Mouse (Mus musculus) embryonic facial prominence, embryonic 14.5 days (tissue): ENCODE data around the gene Tecta. TPM values are rescaled to one million over a fixed set of nuclear protein-coding genes. Genes with fewer than 3 reads are reported as not detected.

Experiments
- ATAC-seq: fragments of 200-750 bp; cut with Nextera tagmentation; 2 replicates; pipeline ENCODE4 v1.8.0; 2017; ENCODE audit warnings: low read depth, moderate number of reproducible peaks, moderate TSS enrichment
- DNase-seq: peaks from one replicate; pipeline ENCODE4 v3.0.0-alpha.2; 2015; ENCODE audit warnings: low spot score
- H3K27ac ChIP-seq: fragments of 300-500 bp; sonication (generic); replicated peaks from 2 replicates; pipeline ENCODE4 v1.5.1; 2014; ENCODE audit warnings: low read depth, mild to moderate bottlenecking, low read length, moderate library complexity
- H3K27me3 ChIP-seq: fragments of 300-500 bp; sonication (generic); replicated peaks from 2 replicates; pipeline ENCODE4 v1.6.1; 2014; ENCODE audit warnings: low read length; ENCODE audit not compliant: control insufficient read depth, insufficient read depth
- H3K36me3 ChIP-seq: fragments of 300-500 bp; sonication (generic); 2 replicates; pipeline ENCODE4 v1.6.1; 2014; ENCODE audit warnings: low read length, mixed read lengths; ENCODE audit not compliant: control insufficient read depth, insufficient read depth
- H3K4me1 ChIP-seq: fragments of 300-500 bp; sonication (generic); 2 replicates; pipeline ENCODE4 v1.6.1; 2014; ENCODE audit warnings: antibody characterized with exemption, low read length; ENCODE audit not compliant: control insufficient read depth, insufficient read depth
- H3K4me2 ChIP-seq: fragments of 300-500 bp; sonication (generic); 2 replicates; pipeline ENCODE4 v1.6.1; 2014; ENCODE audit warnings: low read depth, mild to moderate bottlenecking, low read length, moderate library complexity, mixed read lengths
- H3K4me3 ChIP-seq: fragments of 300-500 bp; sonication (generic); 2 replicates; pipeline ENCODE4 v1.5.1; 2014; ENCODE audit warnings: low read depth, mild to moderate bottlenecking, low read length
- H3K9ac ChIP-seq: fragments of 300-500 bp; sonication (generic); 2 replicates; pipeline ENCODE4 v1.6.1; 2014; ENCODE audit warnings: low read depth, mild to moderate bottlenecking, low read length, moderate library complexity, mixed read lengths
- H3K9me3 ChIP-seq: fragments of 300-500 bp; sonication (generic); 2 replicates; pipeline ENCODE4 v1.6.1; 2016; ENCODE audit warnings: low read length; ENCODE audit not compliant: control insufficient read depth
- WGBS: fragments of 180-500 bp; shearing (Covaris S2); extraction: QIAGEN DNeasy Blood & Tissue Kit; methylation state at CpG from one replicate; pipeline ENCODE4 v1.1.7; 2014; 5-methylcytosine and 5-hydroxymethylcytosine counted together
- polyA plus RNA-seq: library from polyadenylated mRNA; unstranded; fragments of >200 nt; fragmentation: Nextera tagmentation; extraction: Ambion mirVana; gene quantifications from 2 replicates; pipeline ENCODE4 v1.2.1, GENCODE M21; 2014

Gene Tecta
- polyA plus RNA-seq, 1 experiment from 2014 or later = 2.2 TPM

- no peak for ATAC-seq
- WGBS = 51% methylated on average over 10 of the region's 10 CpGs
- no peak for DNase-seq
- no peak overlapping the region for H3K27ac ChIP-seq
- H3K4me3 ChIP-seq = no peak overlapping the region
- H3K4me2 ChIP-seq = no peak overlapping the region
- no peak overlapping the region for H3K9ac ChIP-seq
- no peaks in the 10 kb centered on the region for H3K27me3 ChIP-seq
- H3K36me3 ChIP-seq = peaks cover 45% of the 10 kb centered on the region; the same call in 1 of the 2 replicates
- no peaks in the 10 kb centered on the region for H3K4me1 ChIP-seq
- no peaks in the 10 kb centered on the region for H3K9me3 ChIP-seq
Observed at GRCm38 (mm10) chr9:42426661-42427358, 27.1 kb upstream of the Tecta start.

- Histone ChIP-seq H3K9ac (no peak overlapping the region), H3K27ac (no peak overlapping the region), H3K36me3 (peaks cover 30% of the 10 kb centered on the region), H3K9me3 (no peaks in the 10 kb centered on the region), H3K4me3 (no peak overlapping the region), H3K27me3 (no peaks in the 10 kb centered on the region), H3K4me2 (no peak overlapping the region), H3K4me1 (no peaks in the 10 kb centered on the region)
- no peak for ATAC-seq
- WGBS = 82% methylated on average over 2 of the region's 2 CpGs
- no peak for DNase-seq
Observed at GRCm38 (mm10) chr9:42423649-42424048, 23.9 kb upstream of the Tecta start.

GRCm38 (mm10) chr9:42419687-42420086 is 20.0 kb upstream of the Tecta start:
- Histone ChIP-seq H3K4me1 (peaks cover 3% of the 10 kb centered on the region; the same call in 1 of the 2 replicates), H3K4me3 (no peak overlapping the region), H3K36me3 (peaks cover 25% of the 10 kb centered on the region), H3K9me3 (no peaks in the 10 kb centered on the region), H3K27me3 (no peaks in the 10 kb centered on the region), H3K27ac (no peak overlapping the region), H3K9ac (no peak overlapping the region), H3K4me2 (no peak overlapping the region)
- no peak for ATAC-seq
- 72% methylated on average over 2 of the region's 2 CpGs for WGBS
- no peak for DNase-seq

- no peaks in the 10 kb centered on the region for H3K27me3 ChIP-seq
- H3K4me1 ChIP-seq = peaks cover 3% of the 10 kb centered on the region; the same call in 1 of the 2 replicates
- H3K4me3 ChIP-seq = no peak overlapping the region
- peaks cover 25% of the 10 kb centered on the region for H3K36me3 ChIP-seq
- no peaks in the 10 kb centered on the region for H3K9me3 ChIP-seq
- ATAC-seq (no peak), DNase-seq (no peak)
- no peak overlapping the region for H3K27ac ChIP-seq
- H3K4me2 ChIP-seq = no peak overlapping the region
- no peak overlapping the region for H3K9ac ChIP-seq
- WGBS = 86% methylated on average over 5 of the region's 5 CpGs
Observed at GRCm38 (mm10) chr9:42418786-42419185, 19.1 kb upstream of the Tecta start.

GRCm38 (mm10) chr9:42417352-42417952 is 17.7 kb upstream of the Tecta start:
- H3K9me3 ChIP-seq = no peaks in the 10 kb centered on the region
- H3K4me2 ChIP-seq = no peak overlapping the region
- peaks cover 3% of the 10 kb centered on the region; the same call in 1 of the 2 replicates for H3K4me1 ChIP-seq
- DNase-seq (no peak), ATAC-seq (no peak)
- no peaks in the 10 kb centered on the region for H3K27me3 ChIP-seq
- no peak overlapping the region for H3K4me3 ChIP-seq
- H3K36me3 ChIP-seq = peaks cover 25% of the 10 kb centered on the region
- no peak overlapping the region for H3K27ac ChIP-seq
- no peak overlapping the region for H3K9ac ChIP-seq
- 80% methylated on average over 12 of the region's 12 CpGs for WGBS

GRCm38 (mm10) chr9:42415184-42415583 is 15.5 kb upstream of the Tecta start:
- Histone ChIP-seq H3K36me3 (peaks cover 10% of the 10 kb centered on the region), H3K27ac (peak overlapping the region; percentile 45), H3K9me3 (no peaks in the 10 kb centered on the region), H3K4me3 (no peak overlapping the region), H3K27me3 (no peaks in the 10 kb centered on the region), H3K4me2 (no peak overlapping the region), H3K9ac (no peak overlapping the region; the same call in 1 of the 2 replicates), H3K4me1 (peaks cover 3% of the 10 kb centered on the region; the same call in 1 of the 2 replicates)
- no peak for ATAC-seq
- no peak for DNase-seq
- 26% methylated on average over 1 of the region's 1 CpGs for WGBS

GRCm38 (mm10) chr9:42413345-42413744 is 13.6 kb upstream of the Tecta start:
- Histone ChIP-seq H3K4me1 (peaks cover 3% of the 10 kb centered on the region; the same call in 1 of the 2 replicates), H3K9me3 (no peaks in the 10 kb centered on the region), H3K36me3 (peaks cover 10% of the 10 kb centered on the region), H3K4me3 (no peak overlapping the region), H3K27me3 (no peaks in the 10 kb centered on the region), H3K27ac (peak overlapping the region; percentile 46; the same call in 1 of the 2 replicates), H3K4me2 (no peak overlapping the region), H3K9ac (no peak overlapping the region)
- no peak for DNase-seq
- ATAC-seq = no peak
- 71% methylated on average over 12 of the region's 12 CpGs for WGBS

GRCm38 (mm10) chr9:42411296-42411695 is 11.6 kb upstream of the Tecta start:
- DNase-seq (no peak), ATAC-seq (no peak)
- no peaks in the 10 kb centered on the region for H3K9me3 ChIP-seq
- peaks cover 10% of the 10 kb centered on the region for H3K36me3 ChIP-seq
- no peak overlapping the region for H3K4me3 ChIP-seq
- H3K4me2 ChIP-seq = no peak overlapping the region
- H3K27me3 ChIP-seq = no peaks in the 10 kb centered on the region
- peaks cover 3% of the 10 kb centered on the region; the same call in 1 of the 2 replicates for H3K4me1 ChIP-seq
- no peak overlapping the region for H3K9ac ChIP-seq
- 86% methylated on average over 6 of the region's 6 CpGs for WGBS
- H3K27ac ChIP-seq = no peak overlapping the region
